ENCODE assay signal across 13 mouse cellular contexts in the genomic region with DNA sequence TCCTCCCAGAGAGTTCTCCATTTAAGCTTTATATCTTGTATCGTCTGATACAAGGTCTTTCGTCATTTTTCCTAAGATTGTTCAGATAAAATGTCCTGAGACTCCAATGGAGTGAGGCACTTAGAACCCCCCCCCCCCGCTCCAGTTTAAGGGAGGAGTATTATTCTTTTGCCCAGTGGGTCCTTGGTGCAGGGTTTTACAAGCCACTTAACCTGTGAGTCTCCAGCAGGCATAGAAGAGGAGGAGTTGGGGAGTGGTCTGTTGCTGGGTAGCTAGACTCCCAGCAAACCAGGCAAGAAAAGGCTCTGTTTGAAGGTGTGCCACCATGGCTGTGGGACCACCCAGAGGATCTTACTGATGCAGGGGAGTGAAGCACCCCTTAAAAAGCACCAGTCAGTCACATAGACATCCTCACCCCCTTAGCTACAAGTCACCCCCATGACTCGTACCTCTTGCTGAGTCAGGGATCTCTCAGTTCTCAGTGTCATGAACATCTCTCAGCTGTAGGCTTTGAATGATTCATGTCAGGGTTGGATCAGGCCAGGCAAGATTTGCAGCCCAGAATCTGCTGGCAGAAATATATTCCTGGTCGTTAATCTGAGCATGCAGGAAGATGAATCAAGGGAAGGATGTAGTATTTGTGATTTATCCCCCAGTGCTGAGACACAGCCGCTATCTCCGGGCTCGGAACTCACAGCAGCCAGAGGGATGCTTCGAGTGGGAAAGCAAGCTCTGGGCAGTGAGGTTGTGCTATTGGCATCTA. TPM values are rescaled to one million over a fixed set of nuclear protein-coding genes. Genes with fewer than 3 reads are reported as not detected.
DNase-seq lines count a peak whose midpoint lies in the region; ATAC-seq and TF ChIP-seq lines count a peak whose summit lies in the region.
"Had no signal": no experiment of that assay in that cellular context is flagged by ENCODE, and none has a peak within 500 bp of the region (broad histone marks: within the 10 kb centered on the region; RNA-seq: fewer than 3 reads in every experiment).

No protein-coding gene starts in this region.

- H3K27me3 ChIP-seq in lung, embryonic 14.5 days (ENCODE audit: insufficient read depth, low read length), result no peaks in the 10 kb centered on the region
- H3K27me3 ChIP-seq in kidney, embryonic 14.5 days (ENCODE audit: control insufficient read depth, insufficient read depth, low read length), result no peaks in the 10 kb centered on the region
- no peaks in the 10 kb centered on the region for H3K27me3 ChIP-seq in stomach, embryonic 16.5 days (ENCODE audit: control insufficient read depth, insufficient read depth, low read length)
- H3K27me3 ChIP-seq: embryonic facial prominence, embryonic 15.5 days; forebrain, embryonic 15.5 days; neural tube, embryonic 15.5 days had no signal

- ATAC-seq in lung, embryonic 14.5 days (ENCODE audit: insufficient read depth), result no peak
- peak; percentile 20; the same call in 1 of the 2 replicates for ATAC-seq in kidney, embryonic 14.5 days (ENCODE audit: low FRiP score, low TSS enrichment)
- peak; percentile 7; the same call in 1 of the 2 replicates for ATAC-seq in stomach, embryonic 16.5 days (ENCODE audit: insufficient read depth, low FRiP score)
- ATAC-seq: forebrain, embryonic 15.5 days had no signal

- no peak for TF ChIP-seq CTCF in lung, embryonic 14.5 days (IDR thresholded peaks at IDR 0.05; ENCODE audit: low read depth)

- no peaks in the 10 kb centered on the region for H3K4me1 ChIP-seq in lung, embryonic 14.5 days (ENCODE audit: insufficient read depth)
- H3K4me1 ChIP-seq in kidney, embryonic 14.5 days (ENCODE audit: control insufficient read depth, insufficient read depth, low read length), result peaks cover 10% of the 10 kb centered on the region
- H3K4me1 ChIP-seq in stomach, embryonic 16.5 days (ENCODE audit: control insufficient read depth, insufficient read depth, low read length), result peaks cover 13% of the 10 kb centered on the region
- H3K4me1 ChIP-seq: embryonic facial prominence, embryonic 15.5 days; forebrain, embryonic 15.5 days; neural tube, embryonic 15.5 days had no signal

- no peak overlapping the region for H3K4me3 ChIP-seq in lung, embryonic 14.5 days (ENCODE audit: low read depth, low read length)
- H3K4me3 ChIP-seq in kidney, embryonic 14.5 days (ENCODE audit: low read length), result no peak overlapping the region
- no peak overlapping the region for H3K4me3 ChIP-seq in stomach, embryonic 16.5 days (replicated peaks; ENCODE audit: low read length)
- H3K4me3 ChIP-seq: embryonic facial prominence, embryonic 15.5 days; forebrain, embryonic 15.5 days; neural tube, embryonic 15.5 days had no signal

- H3K9ac ChIP-seq in lung, embryonic 14.5 days, result no peak overlapping the region
- no peak overlapping the region for H3K9ac ChIP-seq in kidney, embryonic 14.5 days (ENCODE audit: low read depth, low read length)
- H3K9ac ChIP-seq in stomach, embryonic 16.5 days (ENCODE audit: low read length), result no peak overlapping the region
- H3K9ac ChIP-seq: embryonic facial prominence, embryonic 15.5 days; forebrain, embryonic 15.5 days; neural tube, embryonic 15.5 days had no signal

- no peak overlapping the region for H3K4me2 ChIP-seq in lung, embryonic 14.5 days
- no peak overlapping the region for H3K4me2 ChIP-seq in kidney, embryonic 14.5 days (replicated peaks; ENCODE audit: low read depth, low read length)
- no peak overlapping the region for H3K4me2 ChIP-seq in stomach, embryonic 16.5 days (ENCODE audit: low read depth, low read length)
- H3K4me2 ChIP-seq: embryonic facial prominence, embryonic 15.5 days; forebrain, embryonic 15.5 days; liver, embryonic 11.5 days; neural tube, embryonic 15.5 days had no signal

- H3K36me3 ChIP-seq in lung, embryonic 14.5 days (ENCODE audit: insufficient read depth), result peaks cover 61% of the 10 kb centered on the region
- peaks cover 24% of the 10 kb centered on the region for H3K36me3 ChIP-seq in kidney, embryonic 14.5 days (ENCODE audit: control insufficient read depth, insufficient read depth, low read length)
- no peaks in the 10 kb centered on the region for H3K36me3 ChIP-seq in stomach, embryonic 16.5 days (ENCODE audit: control insufficient read depth, insufficient read depth, low read length)

- H3K27ac ChIP-seq in lung, embryonic 14.5 days (ENCODE audit: low read depth), result peak overlapping the region; percentile 42; the same call in 1 of the 2 replicates
- peak overlapping the region; percentile 30; the same call in 1 of the 2 replicates for H3K27ac ChIP-seq in kidney, embryonic 14.5 days (ENCODE audit: low read depth, low read length)
- peak overlapping the region; percentile 63 for H3K27ac ChIP-seq in stomach, embryonic 16.5 days (ENCODE audit: low read length)
- H3K27ac ChIP-seq: embryonic facial prominence, embryonic 15.5 days; forebrain, embryonic 15.5 days; neural tube, embryonic 15.5 days had no signal

- no peak for DNase-seq in lung, embryonic 14.5 days
- DNase-seq in lung, postnatal 4 days, result no peak
- peak; percentile 82 for DNase-seq in ZHBTc4 (ENCODE audit: low read depth, low spot score)
- DNase-seq in spleen, adult 18-20 months, result no peak
- DNase-seq in cerebellum, adult 9-10 months, result no peak
- DNase-seq: heart, postnatal 36 days; thymus, postnatal 4 days had no signal

- WGBS in lung, embryonic 14.5 days, result 64% methylated on average over 9 of the region's 9 CpGs
- WGBS in kidney, embryonic 14.5 days, result 44% methylated on average over 9 of the region's 9 CpGs
- WGBS in stomach, embryonic 16.5 days, result 69% methylated on average over 9 of the region's 9 CpGs

- H3K9me3 ChIP-seq in lung, embryonic 14.5 days (ENCODE audit: low read depth, low read length), result no peaks in the 10 kb centered on the region
- no peaks in the 10 kb centered on the region for H3K9me3 ChIP-seq in kidney, embryonic 14.5 days (ENCODE audit: control insufficient read depth, low read length)
- H3K9me3 ChIP-seq in stomach, embryonic 16.5 days (replicated peaks; ENCODE audit: control insufficient read depth, low read length), result no peaks in the 10 kb centered on the region
- H3K9me3 ChIP-seq: embryonic facial prominence, embryonic 15.5 days; forebrain, embryonic 15.5 days; neural tube, embryonic 15.5 days had no signal

RNA-seq across cellular contexts. Expression of a gene that starts 50.7 kb away (rescaled TPM):
- polyA plus RNA-seq in lung, embryonic 14.5 days (2014; fragmentation: Nextera tagmentation; extraction: Ambion mirVana), result 1.5 and 1.8 TPM in 2 replicates
- polyA plus RNA-seq in kidney, embryonic 14.5 days (2014; fragmentation: Nextera tagmentation; extraction: Ambion mirVana), result 0.13 and 0.22 TPM in 2 replicates
- polyA plus RNA-seq in stomach, embryonic 16.5 days (2015; fragmentation: Nextera tagmentation; extraction: Ambion mirVana), result 7.8 and 10.1 TPM in 2 replicates

RNA-seq across cellular contexts. Expression of a gene that starts 59.8 kb away (rescaled TPM):
- polyA plus RNA-seq in lung, embryonic 14.5 days (2014; fragmentation: Nextera tagmentation; extraction: Ambion mirVana), result 25.4 and 27.0 TPM in 2 replicates
- polyA plus RNA-seq in kidney, embryonic 14.5 days (2014; fragmentation: Nextera tagmentation; extraction: Ambion mirVana), result 7.6 and 14.7 TPM in 2 replicates
- polyA plus RNA-seq in stomach, embryonic 16.5 days (2015; fragmentation: Nextera tagmentation; extraction: Ambion mirVana), result 22.0 and 22.4 TPM in 2 replicates
